8 mouse cellular contexts compared by ENCODE assay signal in genomic region chr13:3917571-3918311, GRCm38 (mm10). TPM values are rescaled to one million over a fixed set of nuclear protein-coding genes. Genes with fewer than 3 reads are reported as not detected.
DNase-seq lines count a peak whose midpoint lies in the region; ATAC-seq lines count a peak whose summit lies in the region.

Gene Net1, minus strand, starts transcription at chr13:3918220.
Gene Tubal3, plus strand, starts transcription at chr13:3918274.

- peak within 1 kb of the TSS; percentile 88 for H3K9ac ChIP-seq in intestine, embryonic 14.5 days (ENCODE audit: low read length)

- no peaks in the 10 kb centered on the region for H3K9me3 ChIP-seq in intestine, embryonic 14.5 days (ENCODE audit: control insufficient read depth, low read length)

- intact Hi-C loops in gastrocnemius, postnatal 14 days (cut with DNase I; ENCODE audit: low total_unique reads) = no loop called here
- intact Hi-C loops in left cerebral cortex, postnatal 14 days (cut with DNase I) = no loop called here

- H3K4me3 ChIP-seq in intestine, embryonic 14.5 days (ENCODE audit: low read depth, low read length) = peak within 1 kb of the TSS; percentile 90

- H3K27ac ChIP-seq in intestine, embryonic 14.5 days (ENCODE audit: low read depth) = peak within 1 kb of the TSS; percentile 73

- no peaks in the 10 kb centered on the region; the same call in 1 of the 2 replicates for H3K36me3 ChIP-seq in intestine, embryonic 14.5 days (ENCODE audit: control insufficient read depth, insufficient read depth, low read length)

- peaks cover 10% of the 10 kb centered on the region for H3K4me1 ChIP-seq in intestine, embryonic 14.5 days (replicated peaks; ENCODE audit: control insufficient read depth, insufficient read depth, low read length)

- H3K27me3 ChIP-seq in intestine, embryonic 14.5 days (replicated peaks; ENCODE audit: control insufficient read depth, insufficient read depth, low read length) = no peaks in the 10 kb centered on the region

- H3K4me2 ChIP-seq in intestine, embryonic 14.5 days (ENCODE audit: low read length) = peak within 1 kb of the TSS; percentile 70

- ATAC-seq in intestine, embryonic 14.5 days (replicated peaks; ENCODE audit: low FRiP score, low TSS enrichment, low read depth) = peak; percentile 98

- peak; percentile 82 for DNase-seq in adipocyte (ENCODE audit: low spot score)
- DNase-seq in embryo, embryonic 10 days (ENCODE audit: low spot score) = peak; percentile 95
- peak; percentile 85 for DNase-seq in gastrocnemius, postnatal 14 days
- peak; percentile 96 for DNase-seq in intestine, embryonic 14.5 days (ENCODE audit: low spot score)
- DNase-seq in left cerebral cortex, postnatal 14 days (ENCODE audit: low spot score in 2 of 2) = peak; percentile 92 to 93
- peak; percentile 92 for DNase-seq in mesoderm, embryonic 11.5 days (ENCODE audit: low read depth, low spot score)
- peak; percentile 75 to 83 for DNase-seq in right cerebral cortex, postnatal 36 days (ENCODE audit: low spot score in 2 of 2)
- peak; percentile 92 for DNase-seq in yolk sac, embryonic 10.5 days (ENCODE audit: low spot score)

- under 1% methylated on average over 52 of the region's 52 CpGs for WGBS in intestine, embryonic 14.5 days

RNA-seq across cellular contexts. Expression of gene Net1, which starts in this region (rescaled TPM):
- total RNA-seq in gastrocnemius, postnatal 14 days (2021) = 10 to 100 TPM; 32.8 to 46.3 TPM
- polyA plus RNA-seq in intestine, embryonic 14.5 days (2014; fragmentation: Nextera tagmentation; extraction: Ambion mirVana) = 83.5 and 86.4 TPM in 2 replicates
- 10 to 100 TPM; 32.2 to 41.1 TPM for total RNA-seq in left cerebral cortex, postnatal 14 days (2021)

RNA-seq across cellular contexts. Expression of gene Tubal3, which starts in this region (rescaled TPM):
- not detected for total RNA-seq in gastrocnemius, postnatal 14 days (2021)
- polyA plus RNA-seq in intestine, embryonic 14.5 days (2014; fragmentation: Nextera tagmentation; extraction: Ambion mirVana) = 6.7 and 9.2 TPM in 2 replicates
- not detected for total RNA-seq in left cerebral cortex, postnatal 14 days (2021)

Comparison
In these comparisons a context has a peak if more than half of its experiments do, and no peak if none do; other contexts are left out.
1. Peak in every context shown above with its lines: DNase-seq, ATAC-seq, H3K4me3 ChIP-seq and H3K27ac ChIP-seq.